8 mouse cellular contexts compared by ENCODE assay signal in genomic region chrX:7318551-7319025, GRCm38 (mm10). TPM values are rescaled to one million over a fixed set of nuclear protein-coding genes. Genes with fewer than 3 reads are reported as not detected.
A peak's percentile ranks its signal among the peaks of the same experiment; 100 is the strongest.
DNase-seq lines count a peak whose midpoint lies in the region; ATAC-seq and TF ChIP-seq lines count a peak whose summit lies in the region.

No protein-coding gene starts in this region.

- H3K9me3 ChIP-seq in forebrain, embryonic 15.5 days: no peaks in the 10 kb centered on the region
- H3K9me3 ChIP-seq in midbrain, embryonic 10.5 days (replicated peaks): no peaks in the 10 kb centered on the region

- peak; percentile 66 for ATAC-seq in Patski
- ATAC-seq in forebrain, embryonic 15.5 days (replicated peaks): peak; percentile 81
- ATAC-seq in monocyte, adult 5-6 weeks (replicated peaks; ENCODE audit: insufficient number of reproducible peaks, low FRiP score, low TSS enrichment, poor library complexity, severe bottlenecking): no peak

- no peaks in the 10 kb centered on the region for H3K36me3 ChIP-seq in forebrain, embryonic 15.5 days
- no peaks in the 10 kb centered on the region for H3K36me3 ChIP-seq in midbrain, embryonic 10.5 days

- H3K4me2 ChIP-seq in forebrain, embryonic 15.5 days (replicated peaks): peak overlapping the region; percentile 53

- in situ Hi-C loops in Patski (cut with MboI; ENCODE audit: low pct_unique_long_range_greater_than_20kb): no loop called here

- peak overlapping the region; percentile 87 for H3K27ac ChIP-seq in layer of hippocampus, adult 2 months
- H3K27ac ChIP-seq in forebrain, embryonic 15.5 days (replicated peaks): peak overlapping the region; percentile 96
- peak overlapping the region; percentile 86 for H3K27ac ChIP-seq in midbrain, embryonic 10.5 days (replicated peaks)

- CTCF ChIA-PET in Patski (lab: Charles Lee): interaction anchor here (1.6 kb wide), 2 partner anchors 58 to 103 kb away, joined by 5 to 11 read pairs; no protein-coding TSS in a partner anchor

- peak overlapping the region; percentile 68 for H3K4me3 ChIP-seq in layer of hippocampus, adult 2 months
- H3K4me3 ChIP-seq in forebrain, embryonic 15.5 days: peak overlapping the region; percentile 66
- H3K4me3 ChIP-seq in midbrain, embryonic 10.5 days: peak overlapping the region; percentile 67

- no peaks in the 10 kb centered on the region for H3K27me3 ChIP-seq in Patski
- no peaks in the 10 kb centered on the region for H3K27me3 ChIP-seq in forebrain, embryonic 15.5 days
- no peaks in the 10 kb centered on the region for H3K27me3 ChIP-seq in midbrain, embryonic 10.5 days (ENCODE audit: low read depth, poor library complexity, severe bottlenecking)

- peaks cover 9% of the 10 kb centered on the region; the same call in 1 of the 2 replicates for H3K4me1 ChIP-seq in forebrain, embryonic 15.5 days
- H3K4me1 ChIP-seq in midbrain, embryonic 10.5 days: 0 out of 2 replicates have a peak, but pooled peaks cover 6% of the 10 kb centered on the region

- POLR2A ChIA-PET in Patski (lab: Charles Lee): interaction anchor here (1.4 kb wide), 1 partner anchor 63 kb away, joined by 4 read pairs; no protein-coding TSS in a partner anchor

- 0 out of 2 replicates have a peak, but pooled peaks have one; percentile 3 for TF ChIP-seq CTCF in layer of hippocampus, adult 2 months (conservative IDR thresholded peaks at IDR 0.05)
- no peak for TF ChIP-seq CTCF in Patski (IDR thresholded peaks at IDR 0.05)

- DNase-seq in layer of hippocampus, adult 2 months (ENCODE audit: low spot score in 2 of 2): no peak
- DNase-seq in layer of hippocampus, adult 9-11 months: no peak
- DNase-seq in Patski (ENCODE audit: low read depth, low spot score): no peak
- DNase-seq in kidney, postnatal 10 days: peak; percentile 41
- DNase-seq in midbrain, embryonic 10.5 days (ENCODE audit: low spot score): no peak
- DNase-seq in cerebellum, postnatal 4 days (ENCODE audit: low spot score in 2 of 2): no peak

- H3K9ac ChIP-seq in forebrain, embryonic 15.5 days (replicated peaks): peak overlapping the region; percentile 67

- 30% methylated on average over 37 of the region's 37 CpGs for WGBS in forebrain, embryonic 15.5 days
- 12% methylated on average over 37 of the region's 37 CpGs for WGBS in midbrain, embryonic 10.5 days

RNA-seq across cellular contexts. Expression of gene Clcn5, which starts 0.6 kb away (rescaled TPM):
- 1 to 10 TPM; 5.7 to 6.9 TPM for total RNA-seq in layer of hippocampus, adult 2 months (2021)
- polyA plus RNA-seq in Patski (2021): 38.1 TPM
- 5.4 and 5.6 TPM in 2 replicates for polyA plus RNA-seq in forebrain, embryonic 15.5 days (2015; fragmentation: Nextera tagmentation; extraction: Ambion mirVana)
- polyA plus RNA-seq in midbrain, embryonic 10.5 days (2016; fragmentation: Nextera tagmentation; extraction: Ambion mirVana): 11.4 and 11.8 TPM in 2 replicates
- total RNA-seq in monocyte, adult 5-6 weeks (2017): 7.4 to 14.2 TPM (median 8.6 TPM) in 3 replicates

RNA-seq across cellular contexts. Expression of gene Usp27x, which starts 57.0 kb away (rescaled TPM):
- 10 to 100 TPM; 14.4 to 14.6 TPM for total RNA-seq in layer of hippocampus, adult 2 months (2021)
- polyA plus RNA-seq in Patski (2021): 6.1 TPM
- 1.7 and 1.9 TPM in 2 replicates for polyA plus RNA-seq in forebrain, embryonic 15.5 days (2015; fragmentation: Nextera tagmentation; extraction: Ambion mirVana)
- polyA plus RNA-seq in midbrain, embryonic 10.5 days (2016; fragmentation: Nextera tagmentation; extraction: Ambion mirVana): 0.64 and 0.70 TPM in 2 replicates
- total RNA-seq in monocyte, adult 5-6 weeks (2017): 0.49 to 1.9 TPM (median 1.4 TPM) in 3 replicates
